Mouse (Mus musculus): Measurements from ENCODE around the gene Slc6a11.
A peak's percentile ranks its signal among the peaks of the same experiment; 100 is the strongest.

The Slc6a11 gene

GRCm38 (mm10) chr6:114267979-114268378 is 136.9 kb downstream of the Slc6a11 start:
- no peak for DNase-seq

- no peak for DNase-seq
Measured at GRCm38 (mm10) chr6:114269589-114269988, 138.5 kb downstream of the Slc6a11 start.

- no peak for DNase-seq
Measured at GRCm38 (mm10) chr6:114270799-114271198, 139.8 kb downstream of the Slc6a11 start.

- DNase-seq = no peak
Measured at GRCm38 (mm10) chr6:114272279-114272678, 141.2 kb downstream of the Slc6a11 start.

GRCm38 (mm10) chr6:114273997-114274728 is 143.1 kb downstream of the Slc6a11 start:
- no peak for DNase-seq

GRCm38 (mm10) chr6:114275800-114276199 is 144.8 kb downstream of the Slc6a11 start:
- no peak for DNase-seq

DNA sequence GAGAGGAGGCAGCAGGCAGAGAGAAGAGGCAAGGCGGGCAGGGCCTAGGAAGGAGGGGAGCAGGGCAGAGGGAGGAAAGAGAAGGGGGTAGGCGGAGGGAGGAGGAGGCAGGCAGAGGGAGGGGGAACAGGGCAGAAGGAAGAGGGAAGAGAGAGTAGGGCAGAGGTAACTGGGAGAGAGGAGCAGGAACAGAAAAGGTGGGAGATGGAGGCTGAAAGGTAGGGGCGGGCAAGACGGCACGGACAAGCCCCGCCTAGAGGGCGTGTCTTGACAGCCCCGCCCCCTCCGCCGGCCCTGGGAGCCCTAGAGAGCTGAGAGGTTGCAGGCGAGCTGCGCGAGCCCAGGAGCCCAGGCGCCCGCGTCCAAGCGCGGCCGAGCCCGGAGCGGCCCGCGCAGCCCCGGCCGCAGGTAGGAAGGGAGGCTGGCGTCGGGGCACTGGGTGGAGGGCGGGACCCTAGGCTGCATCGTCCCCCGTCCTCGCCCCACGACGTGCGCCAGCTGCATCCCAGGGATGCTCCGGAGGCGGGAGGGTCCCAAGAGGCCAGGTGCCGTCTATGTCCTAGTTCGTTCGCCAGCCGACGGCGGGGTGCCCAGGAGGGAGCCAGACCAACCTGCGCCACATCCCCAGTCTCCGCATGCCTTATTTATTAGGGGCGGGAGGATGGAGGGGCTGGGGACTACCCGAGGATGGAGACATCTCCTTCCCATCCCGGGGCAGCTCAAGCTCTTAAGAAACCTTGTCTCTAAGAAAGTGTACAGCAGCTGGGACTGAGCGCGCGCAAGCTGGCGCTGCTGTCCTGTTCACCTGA is 151.6 kb downstream of the Slc6a11 start, which contains the start of gene Slc6a1:
TSS of gene Slc6a1 (plus strand) at position 167 of the 809 bp plus-strand sequence.
- DNase-seq = peak; percentile 17 to 58

DNA sequence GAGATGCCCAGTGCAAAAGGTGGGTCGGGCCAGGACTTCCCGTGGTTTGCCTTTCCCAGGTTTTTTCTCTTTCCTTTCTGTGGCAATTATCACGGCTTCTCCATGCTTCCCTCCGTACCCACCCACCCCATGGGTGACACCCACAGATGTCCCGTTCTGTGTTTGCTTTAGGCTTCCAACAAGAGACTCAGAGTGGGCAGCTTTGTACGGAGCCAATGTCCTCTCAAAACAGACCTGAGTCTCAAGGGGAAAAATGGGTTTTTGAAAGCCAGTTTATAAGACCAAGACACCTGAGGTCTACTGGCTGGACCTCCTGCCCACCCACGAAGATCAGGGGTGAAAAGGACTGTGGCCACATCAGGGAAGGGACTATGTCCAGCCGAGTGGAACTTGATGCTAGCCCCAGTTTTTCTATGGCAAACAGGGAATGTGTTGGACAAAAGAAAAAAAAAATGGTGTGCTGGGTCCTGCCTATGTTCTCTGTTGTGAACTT is 152.3 kb downstream of the Slc6a11 start:
- no peak for DNase-seq

- no peak for DNase-seq
Measured at GRCm38 (mm10) chr6:114283927-114284703, 153.1 kb downstream of the Slc6a11 start.

DNA sequence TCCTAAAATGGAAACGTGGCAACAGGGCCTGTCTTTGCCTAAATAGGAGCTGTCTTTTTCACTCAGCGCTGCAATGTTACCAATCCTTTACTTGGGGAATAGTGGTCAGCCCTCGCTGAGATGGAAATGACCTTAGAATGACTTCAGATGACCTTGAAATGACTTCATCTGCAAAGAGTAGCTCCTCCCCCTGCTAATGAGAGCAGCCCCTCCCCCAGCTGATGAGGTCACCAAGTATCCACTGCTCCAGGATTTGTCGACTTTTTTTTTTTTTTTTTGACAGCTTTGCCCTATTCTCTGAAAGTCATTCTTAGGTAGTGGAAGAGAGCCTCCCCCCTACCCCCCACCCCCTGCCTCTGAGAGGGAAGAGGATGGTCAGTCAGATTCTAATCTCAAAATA is 154.4 kb downstream of the Slc6a11 start:
- DNase-seq = no peak

GRCm38 (mm10) chr6:114289106-114289505 is 158.1 kb downstream of the Slc6a11 start:
- DNase-seq = no peak

DNA sequence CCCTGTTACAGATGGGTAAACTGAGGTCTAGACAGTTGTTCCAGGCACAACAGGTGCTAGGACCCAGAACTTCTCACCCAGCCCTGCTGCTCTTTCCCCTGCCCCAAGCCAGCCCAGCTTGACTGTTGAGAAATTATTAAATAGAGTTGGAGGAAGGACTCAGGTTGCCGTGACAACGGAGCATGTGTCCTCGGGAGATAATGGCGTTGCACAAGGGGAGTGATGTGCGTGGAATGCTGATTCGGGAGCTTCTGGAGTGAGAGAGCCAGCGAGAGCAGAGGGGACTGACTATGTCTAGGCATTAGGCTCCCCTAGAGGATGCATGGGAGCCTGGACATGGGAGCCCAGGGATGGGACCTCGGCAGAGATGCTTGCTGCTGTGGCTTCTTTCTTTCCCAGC is 159.1 kb downstream of the Slc6a11 start:
- no peak for DNase-seq

- no peak for DNase-seq
Measured at GRCm38 (mm10) chr6:114290929-114291328, 159.9 kb downstream of the Slc6a11 start.

DNA sequence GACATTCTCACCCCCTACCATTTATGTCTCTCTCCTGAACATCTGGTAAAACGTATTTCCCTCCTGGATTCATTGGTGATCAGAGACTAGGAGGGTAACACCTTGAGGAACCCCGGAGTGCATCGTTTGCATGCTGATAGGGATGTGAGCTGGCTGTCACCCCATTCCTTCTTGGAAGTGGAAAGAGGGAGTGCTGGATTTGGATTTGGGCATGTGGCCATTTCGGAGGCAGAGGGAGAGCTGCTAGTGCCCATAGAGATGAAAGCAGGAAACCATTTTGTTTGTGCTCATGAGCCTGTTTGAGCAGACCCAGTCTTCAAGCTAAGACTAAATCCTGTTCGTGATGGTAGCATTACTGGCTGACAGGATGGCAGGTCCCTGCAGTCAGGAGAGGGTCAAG is 160.4 kb downstream of the Slc6a11 start:
- no peak for DNase-seq

- no peak for DNase-seq
Measured at GRCm38 (mm10) chr6:114293511-114293910, 162.5 kb downstream of the Slc6a11 start.

DNA sequence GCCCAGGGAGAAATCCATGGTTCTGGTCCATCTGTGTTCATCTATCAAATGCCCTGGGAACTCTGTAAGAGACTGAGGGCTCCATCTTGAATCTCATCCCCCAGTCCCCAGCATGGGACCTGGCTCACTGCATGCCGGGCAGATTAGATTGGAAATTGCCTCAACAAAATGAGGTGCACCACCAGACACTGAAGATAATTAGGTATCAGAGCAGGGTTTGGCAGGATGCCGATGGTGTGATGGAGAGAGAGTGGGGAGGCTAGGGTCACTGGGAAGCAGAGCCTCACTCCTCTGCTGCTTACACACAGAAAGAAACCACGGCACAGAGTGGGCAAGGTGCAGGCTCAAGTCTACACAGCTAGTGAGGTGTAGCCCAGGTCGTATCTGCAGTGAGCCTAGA is 164.0 kb downstream of the Slc6a11 start:
- DNase-seq = no peak

DNA sequence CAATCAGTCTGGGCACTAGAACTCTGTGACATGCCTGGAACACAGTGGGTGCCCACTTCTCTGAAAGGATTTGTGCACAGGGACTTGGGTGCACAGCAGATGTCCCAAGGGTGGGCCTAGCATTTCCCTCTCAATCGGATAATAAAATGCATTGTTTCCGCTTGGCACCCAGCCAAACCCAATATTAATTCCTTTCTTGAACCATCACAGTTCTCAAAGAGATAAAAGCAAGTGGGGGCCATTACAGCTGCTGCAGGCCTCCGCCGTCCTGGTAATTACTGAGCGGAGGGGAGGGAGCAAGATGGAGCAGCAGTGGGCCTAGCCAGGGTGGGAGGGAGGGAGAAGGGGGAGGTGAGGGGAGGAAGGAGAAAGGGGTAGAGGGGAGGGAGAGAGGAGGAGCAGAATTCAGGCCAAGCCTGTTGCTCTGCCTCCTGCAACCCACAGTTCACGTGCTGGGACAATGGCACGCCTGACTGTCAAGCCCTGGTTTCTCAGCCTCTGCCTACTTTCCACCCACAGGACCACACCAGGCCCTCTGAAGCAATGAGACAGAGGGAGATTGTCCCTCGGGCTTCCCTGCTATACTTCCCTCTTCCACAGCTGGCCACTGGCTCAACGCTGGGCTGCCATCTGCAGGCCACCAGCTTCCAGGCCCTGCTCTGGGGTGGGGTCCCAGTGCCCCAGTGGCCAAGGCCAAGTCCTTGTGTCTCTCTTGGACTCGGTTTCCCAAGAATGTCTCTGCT is 166.4 kb downstream of the Slc6a11 start:
- DNase-seq = no peak

Data from kidney, postnatal 36 days (tissue).